Mouse (Mus musculus) megakaryocyte progenitor cell, adult 5-6 weeks (primary cell): ENCODE measurements at regions not wholly inside any gene's neighbourhood (a gene's known extent, or its start where the extent isn't known, plus 50 kb on each side); places are given as distances from the start of the nearest gene placed in this dataset.

Experiments
- ATAC-seq: replicated peaks from 2 replicates; pipeline ENCODE4 v1.8.0; 2016; ENCODE audit warnings: mild to moderate bottlenecking, moderate TSS enrichment, inconsistent platforms; ENCODE audit not compliant: poor library complexity

DNA sequence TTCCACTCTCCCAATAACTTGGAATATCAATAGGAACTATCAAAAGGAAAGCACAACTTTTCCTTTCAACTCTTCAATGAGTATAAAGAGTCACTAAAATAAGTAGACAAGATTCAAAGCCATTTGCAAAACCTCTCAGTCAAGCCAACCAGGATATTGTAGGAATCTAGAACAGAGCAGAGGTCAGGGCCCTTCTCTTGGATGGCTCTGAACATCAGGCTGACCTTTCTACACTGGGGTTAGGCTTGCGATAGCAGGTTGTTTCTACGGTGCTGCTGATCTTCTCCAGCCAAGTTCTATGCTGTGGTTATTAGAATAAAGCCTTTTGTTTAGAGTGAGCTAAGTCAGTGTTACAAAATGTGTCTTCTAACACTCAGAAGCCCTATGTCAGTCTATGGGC is 658.6 kb downstream of the Ofcc1 start:
- no peak for ATAC-seq

DNA sequence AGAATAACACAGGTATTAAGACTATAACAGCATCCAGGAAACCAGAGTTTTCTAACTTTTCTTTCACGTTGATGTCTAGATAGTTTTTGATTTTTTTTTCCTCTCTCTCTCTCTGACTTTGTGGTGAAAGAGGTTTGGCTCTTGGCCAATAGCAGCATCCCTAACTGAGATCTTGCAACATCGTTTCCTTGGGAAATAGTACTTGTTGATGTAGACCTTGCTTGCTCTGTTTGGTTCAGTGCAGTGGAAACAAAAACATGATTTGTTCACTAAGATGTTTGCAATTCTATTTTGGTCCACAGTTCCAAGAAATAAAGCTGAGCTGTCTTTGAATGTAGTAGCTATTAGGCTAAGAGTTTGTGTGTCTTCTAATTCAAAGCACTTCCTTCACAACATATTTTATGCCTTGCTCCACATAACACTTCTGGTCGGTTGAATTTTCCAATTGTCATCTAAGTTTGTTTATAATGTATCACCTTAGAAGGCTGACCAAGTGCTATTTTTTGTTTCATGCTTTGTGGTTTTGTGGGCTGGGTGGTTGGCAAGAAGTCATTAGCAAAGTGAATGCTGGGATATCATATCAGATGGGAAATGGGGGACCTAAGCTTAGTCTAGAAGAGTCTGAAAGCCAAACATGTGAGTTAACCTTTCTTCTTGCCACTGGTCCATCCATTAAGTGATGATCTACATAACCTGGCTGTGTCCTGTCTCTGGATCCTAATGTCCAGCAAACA is 669.8 kb downstream of the Ofcc1 start:
- peak; percentile 72 for ATAC-seq

DNA sequence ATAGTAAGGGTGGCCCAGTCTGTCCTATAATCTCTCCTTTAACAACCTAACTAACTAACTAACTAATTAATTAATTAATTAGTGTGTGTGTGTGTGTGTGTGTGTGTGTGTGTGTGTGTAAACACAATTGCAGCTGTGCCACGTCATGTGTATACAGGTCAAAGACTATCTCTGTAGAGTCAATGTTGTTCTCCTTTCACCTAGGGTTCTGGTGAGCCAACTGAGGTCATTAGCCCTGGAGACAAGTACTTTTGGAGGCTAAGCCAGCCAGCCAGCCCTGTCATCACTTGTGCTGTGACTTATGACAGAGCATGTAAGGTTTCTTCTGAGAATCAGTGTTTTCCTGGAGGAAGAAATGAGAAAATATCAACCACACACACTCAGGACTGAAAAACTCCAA is 696.7 kb downstream of the Ofcc1 start:
- ATAC-seq, result no peak

DNA sequence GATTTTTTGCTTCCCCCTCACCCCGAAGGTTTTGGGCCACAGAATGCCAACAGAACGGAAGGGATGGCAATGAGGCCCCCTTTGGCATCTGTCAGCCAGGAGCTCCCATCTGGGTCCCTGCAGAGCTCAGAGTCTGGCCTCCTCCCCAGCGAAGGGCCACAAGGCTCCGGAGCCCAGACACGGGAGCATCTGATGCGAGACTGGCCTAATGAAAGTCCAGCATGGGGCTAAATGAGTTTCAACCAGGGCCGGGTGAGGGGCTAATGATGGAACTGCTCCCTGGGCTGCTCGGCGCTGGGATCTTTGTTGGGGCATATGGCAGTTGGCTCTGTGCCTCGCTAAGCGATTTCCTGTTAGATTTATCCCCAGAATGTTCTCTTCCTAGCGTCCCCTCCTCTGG is 688.8 kb upstream of the Slc35b3 start:
- no peak for ATAC-seq

DNA sequence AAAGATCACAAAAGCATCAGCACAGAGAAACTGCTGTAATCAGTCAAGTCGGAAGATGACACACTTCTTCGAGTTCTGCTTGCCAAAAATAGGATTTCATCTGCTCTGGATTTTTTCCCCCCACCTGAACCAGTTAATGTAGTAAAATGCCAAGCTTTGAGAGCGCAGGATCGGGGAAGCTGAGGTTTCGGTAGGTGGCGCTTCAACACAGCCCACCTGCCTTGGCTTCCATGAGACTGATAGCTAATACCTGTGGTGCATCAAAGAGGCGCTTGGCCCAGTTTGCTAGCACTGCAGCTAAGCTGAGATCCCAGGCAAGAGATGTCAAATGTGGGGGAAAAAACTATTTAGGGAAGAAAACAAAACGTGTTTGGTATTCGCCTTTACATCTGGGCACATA is 686.7 kb upstream of the Slc35b3 start:
- ATAC-seq, result peak; percentile 55; the same call in 1 of the 2 replicates

DNA sequence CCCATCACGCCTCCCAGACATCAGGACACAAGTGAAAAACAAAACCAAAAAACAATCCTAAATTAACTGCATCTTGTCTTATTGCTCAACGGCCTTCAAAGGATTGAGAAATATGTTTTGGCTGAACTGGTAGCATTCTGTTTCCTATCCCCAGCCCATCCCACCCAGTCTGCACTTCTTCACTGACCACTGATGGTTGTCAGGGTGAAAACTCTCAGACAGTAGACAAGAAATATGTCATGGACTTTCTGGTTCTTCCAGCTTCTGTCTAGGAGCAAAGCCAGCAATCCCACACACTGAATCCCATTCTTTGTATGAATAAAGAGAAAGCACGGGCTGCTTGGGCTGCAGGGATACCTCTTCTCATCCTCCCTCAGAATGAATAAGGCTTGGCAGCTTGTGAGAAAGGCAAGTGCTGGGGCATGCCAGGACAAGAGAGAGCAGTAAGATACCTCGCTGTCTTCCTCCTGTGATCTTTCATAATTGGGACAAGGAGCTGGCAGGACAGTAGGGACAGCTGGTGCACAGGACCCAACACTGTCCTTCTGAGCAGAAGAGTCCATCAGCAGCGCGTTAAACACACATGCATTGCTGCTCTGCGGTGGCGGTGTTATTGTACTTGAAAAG is 670.9 kb upstream of the Slc35b3 start:
- ATAC-seq, result no peak
